Comparison of ENCODE assay signal across 40 mouse cellular contexts in genomic region chr17:65579766-65580165, GRCm38 (mm10). TPM values are rescaled to one million over a fixed set of nuclear protein-coding genes. Genes with fewer than 3 reads are reported as not detected.
"Had no signal": no experiment of that assay in that cellular context is flagged by ENCODE, and none has a peak within 500 bp of the region (broad histone marks: within the 10 kb centered on the region; RNA-seq: fewer than 3 reads in every experiment).

No protein-coding gene starts in this region.

- H3K27me3 ChIP-seq: heart, embryonic 12.5 days; heart, embryonic 13.5 days; heart, embryonic 15.5 days; hindbrain, embryonic 12.5 days; hindbrain, embryonic 13.5 days; hindbrain, embryonic 15.5 days; intestine, embryonic 15.5 days; kidney, embryonic 15.5 days had no signal

- H3K9ac ChIP-seq: heart, embryonic 12.5 days; heart, embryonic 13.5 days; heart, embryonic 15.5 days; hindbrain, embryonic 12.5 days; hindbrain, embryonic 13.5 days; hindbrain, embryonic 14.5 days; hindbrain, embryonic 15.5 days; intestine, embryonic 15.5 days; kidney, embryonic 15.5 days had no signal

- H3K27ac ChIP-seq: heart, embryonic 10.5 days; heart, embryonic 13.5 days; heart, embryonic 15.5 days; hindbrain, embryonic 10.5 days; hindbrain, embryonic 12.5 days; hindbrain, embryonic 13.5 days; hindbrain, embryonic 14.5 days; hindbrain, embryonic 15.5 days; hindbrain, postnatal 0 days; intestine, embryonic 15.5 days; kidney, embryonic 15.5 days; kidney, postnatal 0 days; layer of hippocampus, adult 2 months had no signal

- ATAC-seq: hindbrain, embryonic 16.5 days; hindbrain, postnatal 0 days; inflammation-experienced regulatory T-cells, adult 6 months; intestine, embryonic 15.5 days; intestine, embryonic 16.5 days; intestine, postnatal 0 days had no signal

- DNase-seq: heart, postnatal 10 days; heart, postnatal 14 days; heart, postnatal 36 days; heart, postnatal 4 days; kidney, adult 11 months; kidney, adult 18-20 months; kidney, adult 2 months; kidney, adult 8-10 months; kidney, adult 9 months; kidney, postnatal 10 days; kidney, postnatal 14 days; kidney, postnatal 25 days; kidney, postnatal 36 days; kidney, postnatal 4 days; layer of hippocampus, adult 9-11 months; layer of hippocampus, postnatal 36 days had no signal

- H3K4me3 ChIP-seq: heart, embryonic 10.5 days; heart, embryonic 12.5 days; heart, embryonic 13.5 days; heart, embryonic 15.5 days; hindbrain, embryonic 10.5 days; hindbrain, embryonic 12.5 days; hindbrain, embryonic 13.5 days; hindbrain, embryonic 15.5 days; intestine, embryonic 15.5 days; kidney, embryonic 15.5 days; layer of hippocampus, adult 2 months had no signal

- H3K9me3 ChIP-seq: heart, embryonic 10.5 days; heart, embryonic 12.5 days; heart, embryonic 13.5 days; heart, embryonic 15.5 days; hindbrain, embryonic 10.5 days; hindbrain, embryonic 12.5 days; hindbrain, embryonic 13.5 days; hindbrain, embryonic 15.5 days; intestine, embryonic 15.5 days; kidney, embryonic 15.5 days had no signal

- H3K4me1 ChIP-seq: heart, embryonic 10.5 days; heart, embryonic 13.5 days; hindbrain, embryonic 10.5 days; hindbrain, embryonic 12.5 days; hindbrain, embryonic 13.5 days; hindbrain, embryonic 15.5 days; intestine, embryonic 15.5 days; kidney, embryonic 15.5 days had no signal

- H3K4me2 ChIP-seq: heart, embryonic 11.5 days; heart, embryonic 12.5 days; heart, embryonic 13.5 days; heart, embryonic 15.5 days; hindbrain, embryonic 12.5 days; hindbrain, embryonic 13.5 days; hindbrain, embryonic 14.5 days; hindbrain, embryonic 15.5 days; intestine, embryonic 15.5 days; kidney, embryonic 15.5 days had no signal

RNA-seq across cellular contexts. Expression of gene Tmem232, which starts 39.2 kb away (rescaled TPM):
- total RNA-seq: heart, postnatal 14 days; heart, postnatal 25 days; heart, postnatal 36 days; hematopoietic stem cell, adult 5-6 weeks had no signal
- polyA plus RNA-seq: heart, embryonic 10.5 days; heart, embryonic 15.5 days; inflammation-experienced regulatory T-cells, adult 6 months; intestine, embryonic 14.5 days; intestine, embryonic 15.5 days; intestine, embryonic 16.5 days; intestine, postnatal 0 days; kidney, adult 2 months; kidney, embryonic 14.5 days; kidney, embryonic 15.5 days; large intestine, adult 2 months had no signal
